Mouse (Mus musculus) C2C12 (cell line): Measurements from ENCODE around the gene Bmper.

ENCODE experiments used
- CEBPB ChIP-seq: IDR thresholded peaks from one replicate; pipeline ENCODE4 v1.6.1; 2011; ENCODE audit warnings: low read depth, mild to moderate bottlenecking, control low read depth, moderate library complexity
- CTCF ChIP-seq: IDR thresholded peaks from one replicate; pipeline ENCODE4 v1.5.1; 2011; ENCODE audit not compliant: control insufficient read depth, insufficient read depth, insufficient read length
- FOSL1 ChIP-seq: IDR thresholded peaks from one replicate; pipeline ENCODE4 v1.8.0; 2011; ENCODE audit warnings: mild to moderate bottlenecking, low read length; ENCODE audit not compliant: poor library complexity, insufficient read depth, severe bottlenecking
- MAX ChIP-seq: IDR thresholded peaks from one replicate; pipeline ENCODE4 v1.6.1; 2011; ENCODE audit warnings: mild to moderate bottlenecking, control low read depth
- MYOG ChIP-seq: IDR thresholded peaks from one replicate; pipeline ENCODE4 v1.6.1; 2011; ENCODE audit not compliant: control insufficient read depth, insufficient read length; ENCODE audit errors: extremely low read depth
- USF1 ChIP-seq: IDR thresholded peaks from one replicate; pipeline ENCODE4 v1.6.1; 2011; ENCODE audit warnings: low read depth, mild to moderate bottlenecking, control low read depth, moderate library complexity

DNA sequence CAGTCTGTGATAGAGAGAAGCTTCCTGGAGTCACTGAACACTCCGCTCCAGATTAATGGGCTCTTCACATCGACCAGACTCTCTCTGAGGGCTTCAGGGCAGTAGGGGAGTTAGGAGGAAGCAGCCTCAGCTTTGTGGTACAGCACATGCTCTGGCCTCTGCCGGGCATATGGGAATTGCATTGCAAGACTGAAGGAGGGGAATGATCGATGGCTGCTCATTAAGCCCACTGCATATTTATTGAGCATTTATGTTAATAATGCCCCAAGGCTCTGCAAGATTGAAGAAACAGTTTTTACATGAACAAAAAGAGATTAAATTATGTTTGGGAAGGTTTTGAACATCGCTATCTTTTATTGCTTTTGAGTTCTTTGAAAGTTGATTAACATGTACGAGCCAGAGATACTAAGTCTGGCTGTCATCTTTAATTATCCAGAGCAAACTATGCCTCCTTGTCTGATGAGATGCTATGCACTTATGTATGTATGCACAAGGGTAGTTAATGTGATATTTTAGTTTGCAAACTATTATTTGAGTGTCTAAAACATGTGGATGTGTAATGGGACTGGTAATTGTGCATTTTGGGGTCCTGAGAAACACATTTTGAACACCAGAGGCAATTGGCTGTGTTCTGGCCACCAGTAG, 13.9 kb downstream of the Bmper start:
- TF ChIP-seq CTCF (no peak), FOSL1 (no peak), CEBPB (no peak), MAX (no peak), MYOG (no peak), USF1 (no peak)
